Mouse (Mus musculus) MEL (cell line): ENCODE measurements at regions not wholly inside any gene's neighbourhood (a gene's known extent, or its start where the extent isn't known, plus 50 kb on each side); places are given as distances from the start of the nearest gene placed in this dataset.

Experiments
- CHD1 ChIP-seq: IDR thresholded peaks from 2 replicates; pipeline ENCODE4 v1.6.1; 2012; ENCODE audit warnings: low read depth, mild to moderate bottlenecking, inconsistent platforms, low read length, improper control_type of control experiment
- CTCF ChIP-seq, 3 experiments: IDR thresholded peaks in 2 of 3; conservative IDR thresholded peaks in 1 of 3; 2 replicates each; pipeline ENCODE4 v1.5.1; 2011 to 2012; ENCODE audit warnings: low read length in 3 of 3, low read depth in 2 of 3, mild to moderate bottlenecking in 2 of 3, improper control_type of control experiment in 1 of 3, inconsistent platforms in 1 of 3, mixed read lengths in 1 of 3, moderate library complexity in 1 of 3; ENCODE audit not compliant: control insufficient read depth in 1 of 3, insufficient read depth in 1 of 3, poor library complexity in 1 of 3, severe bottlenecking in 1 of 3
- E2F4 ChIP-seq: IDR thresholded peaks from 2 replicates; pipeline ENCODE4 v1.6.1; 2011; ENCODE audit warnings: low read depth, low read length, improper control_type of control experiment, borderline replicate concordance
- ELF1 ChIP-seq: IDR thresholded peaks from 2 replicates; pipeline ENCODE4 v1.6.1; 2014; ENCODE audit warnings: low read depth, mild to moderate bottlenecking, inconsistent platforms, low read length, improper control_type of control experiment, moderate library complexity
- GATA1 ChIP-seq: IDR thresholded peaks from 2 replicates; pipeline ENCODE4 v1.6.1; 2011; ENCODE audit warnings: low read depth, low read length, improper control_type of control experiment
- POLR2A ChIP-seq, 2 experiments: IDR thresholded peaks; 2 replicates each; pipeline ENCODE4 v1.6.1; 2011 to 2012; ENCODE audit warnings: low read length in 2 of 2, mild to moderate bottlenecking in 2 of 2, control low read depth in 1 of 2, improper control_type of control experiment in 1 of 2, low read depth in 1 of 2, moderate library complexity in 1 of 2; ENCODE audit not compliant: control insufficient read depth in 1 of 2, insufficient read depth in 1 of 2, poor library complexity in 1 of 2
- TCF12 ChIP-seq: IDR thresholded peaks from 2 replicates; pipeline ENCODE4 v1.6.1; 2014; ENCODE audit warnings: low read depth, mild to moderate bottlenecking, inconsistent platforms, low read length, improper control_type of control experiment, moderate library complexity

DNA sequence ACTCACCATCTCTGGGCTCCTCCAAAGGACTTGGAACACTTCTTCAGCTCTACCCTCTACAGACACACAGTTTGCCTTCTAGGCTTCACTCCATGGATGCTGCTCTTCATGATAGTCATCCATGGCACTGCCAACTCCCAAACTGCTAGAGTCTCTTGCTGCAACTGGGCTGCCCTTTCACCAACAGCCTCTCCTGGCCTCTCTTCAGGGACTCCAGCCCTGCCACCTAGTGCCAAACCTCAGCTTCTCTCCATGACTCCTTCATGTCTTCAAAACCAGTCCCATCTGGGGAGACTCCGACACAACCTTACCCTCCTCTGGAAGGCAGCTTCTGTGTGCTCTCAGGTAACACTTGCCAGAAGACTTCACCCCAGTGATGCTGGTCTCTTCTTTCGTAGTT, 164.9 kb upstream of the Plxnc1 start:
- TF ChIP-seq CTCF (IDR thresholded peaks at IDR 0.05 in 2 of 3, conservative IDR thresholded peaks at IDR 0.05 in 1 of 3; ENCODE audit: control insufficient read depth in 1 of 3, insufficient read depth in 1 of 3, low read depth in 2 of 3, low read length in 3 of 3, poor library complexity in 1 of 3, severe bottlenecking in 1 of 3) (no peak), CHD1 (no peak), E2F4 (no peak), TCF12 (no peak), GATA1 (no peak), POLR2A (IDR thresholded peaks at IDR 0.05; ENCODE audit: control insufficient read depth in 1 of 2, insufficient read depth in 1 of 2, low read depth in 1 of 2, low read length in 2 of 2, poor library complexity in 1 of 2) (no peak), ELF1 (no peak)
